Mouse (Mus musculus) liver, postnatal 0 days (tissue): Measurements from ENCODE around the gene 4930522H14Rik.

Source experiments
- CTCF ChIP-seq: sonication (generic); IDR thresholded peaks from 2 replicates; pipeline ENCODE4 v1.5.1; 2016; ENCODE audit warnings: antibody characterized with exemption, low read depth
- EP300 ChIP-seq: IDR thresholded peaks from 2 replicates; pipeline ENCODE4 v1.6.1; 2016; ENCODE audit warnings: antibody characterized with exemption, low read depth, mild to moderate bottlenecking

DNA sequence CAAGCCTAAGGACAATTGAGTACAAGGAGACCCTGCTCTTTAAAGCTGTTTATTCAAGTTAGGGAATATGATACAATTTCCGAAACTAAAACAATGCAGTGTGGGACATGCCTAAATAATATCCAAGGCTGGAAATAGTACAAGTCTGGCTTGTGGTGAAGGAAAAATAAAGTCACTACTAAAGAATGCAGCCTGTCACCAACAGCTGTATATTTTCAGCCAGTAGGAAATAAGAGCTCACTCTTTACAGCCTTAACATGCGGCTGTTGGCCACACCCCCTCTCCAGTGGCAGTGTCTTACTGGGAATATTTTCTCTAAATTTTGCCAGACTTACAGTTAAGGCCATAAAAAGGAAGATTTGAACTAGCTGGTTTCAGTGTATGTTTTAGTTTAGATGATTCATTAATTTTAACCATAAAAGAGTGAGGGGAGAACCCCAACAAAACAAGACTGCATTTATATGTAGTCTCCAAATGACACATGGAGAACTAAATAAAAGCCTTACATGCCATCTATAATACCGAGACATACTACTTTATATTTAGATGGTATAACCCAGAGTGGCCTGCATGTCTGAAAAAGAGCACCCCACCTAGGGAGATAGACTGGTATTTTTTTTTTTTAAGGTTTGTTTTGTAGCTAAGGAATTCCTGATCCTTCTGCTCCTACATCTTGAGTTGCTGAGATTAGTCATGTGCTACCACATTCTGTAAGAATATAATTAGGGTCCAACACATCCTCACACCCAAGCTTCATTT is 70.5 kb downstream of the 4930522H14Rik start:
- TF ChIP-seq CTCF = no peak
- no peak for TF ChIP-seq EP300
